Mouse (Mus musculus): ENCODE measurements at regions not wholly inside any gene's neighbourhood (a gene's known extent, or its start where the extent isn't known, plus 50 kb on each side); places are given as distances from the start of the nearest gene placed in this dataset.
A peak's percentile ranks its signal among the peaks of the same experiment; 100 is the strongest.

GRCm38 (mm10) chrX:12373670-12374069 is 213.5 kb upstream of the Bcor start:
- peak; percentile 7 to 33 for DNase-seq

GRCm38 (mm10) chrX:12375796-12376195 is 211.8 kb upstream of the Atp6ap2 start:
- DNase-seq: no peak

DNA sequence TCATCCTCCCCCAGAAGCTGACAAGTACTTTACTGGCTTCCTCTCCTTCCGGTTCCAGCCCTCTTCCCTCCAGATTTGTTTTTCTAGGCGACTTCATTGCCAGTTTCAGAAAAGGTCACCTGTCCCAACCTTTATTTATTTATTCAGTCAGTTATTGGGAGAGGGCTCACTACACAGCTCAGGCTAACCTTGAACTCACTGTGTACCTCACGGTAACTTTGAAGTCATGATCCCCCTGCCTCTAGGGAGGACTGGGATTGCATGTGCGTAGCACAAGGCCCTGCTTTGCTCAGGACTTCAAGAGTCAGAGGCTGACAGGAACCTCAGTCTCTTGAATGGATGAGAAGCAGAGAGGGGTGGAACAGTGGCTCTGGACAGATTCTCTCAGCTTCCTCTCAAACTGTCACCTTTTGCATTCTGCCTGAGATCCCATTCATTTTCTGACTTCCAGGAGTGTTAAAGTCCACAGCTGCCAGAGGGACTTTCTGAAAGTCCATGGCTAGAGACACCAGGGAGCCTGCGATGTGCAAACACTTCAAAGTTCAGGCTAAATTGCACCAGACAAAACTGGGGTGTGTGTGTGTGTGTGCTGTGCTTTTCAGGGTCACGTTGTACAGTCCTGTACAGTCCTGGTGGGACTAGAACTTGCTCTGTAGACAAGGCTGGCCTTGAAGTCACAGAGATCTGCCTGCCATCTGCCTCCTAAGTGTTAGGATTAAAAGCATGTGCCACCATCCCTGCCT is 211.2 kb upstream of the Atp6ap2 start:
- DNase-seq: no peak

GRCm38 (mm10) chrX:12377441-12377840 is 210.2 kb upstream of the Atp6ap2 start:
- DNase-seq: no peak

GRCm38 (mm10) chrX:12392145-12392825 is 195.3 kb upstream of the Atp6ap2 start:
- no peak for DNase-seq

GRCm38 (mm10) chrX:12409319-12409718 is 178.3 kb upstream of the Atp6ap2 start:
- no peak for DNase-seq

GRCm38 (mm10) chrX:12425566-12425965 is 162.0 kb upstream of the Atp6ap2 start:
- no peak for DNase-seq

GRCm38 (mm10) chrX:12426664-12427063 is 160.9 kb upstream of the Atp6ap2 start:
- no peak for DNase-seq

- DNase-seq: no peak
These were observed 155.3 kb upstream of the Atp6ap2 start for GRCm38 (mm10) chrX:12432289-12432688.

DNA sequence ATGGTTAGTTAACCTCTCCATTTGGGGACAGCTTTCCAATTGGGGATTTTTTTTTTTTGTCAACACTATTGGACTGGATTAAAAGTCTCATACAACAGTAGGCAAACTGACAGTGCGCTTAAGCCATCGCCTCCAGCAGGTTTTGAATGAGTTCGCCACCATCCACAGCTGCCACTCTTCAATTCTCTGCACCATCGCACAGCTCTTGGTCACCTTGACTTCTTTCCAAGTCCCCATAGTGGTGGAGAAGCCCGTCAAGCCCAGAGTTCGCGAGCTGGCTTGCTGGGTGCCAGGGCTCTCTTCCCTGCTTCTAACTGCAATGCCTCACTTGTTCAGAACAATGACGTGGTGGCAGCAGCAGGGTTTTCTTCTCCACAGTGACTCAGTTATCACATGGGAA is 151.9 kb upstream of the Atp6ap2 start:
- DNase-seq: no peak

- DNase-seq: peak in 1 of 2 experiments; percentile 19
These were observed 151.5 kb upstream of the Atp6ap2 start for GRCm38 (mm10) chrX:12436106-12436505.

DNA sequence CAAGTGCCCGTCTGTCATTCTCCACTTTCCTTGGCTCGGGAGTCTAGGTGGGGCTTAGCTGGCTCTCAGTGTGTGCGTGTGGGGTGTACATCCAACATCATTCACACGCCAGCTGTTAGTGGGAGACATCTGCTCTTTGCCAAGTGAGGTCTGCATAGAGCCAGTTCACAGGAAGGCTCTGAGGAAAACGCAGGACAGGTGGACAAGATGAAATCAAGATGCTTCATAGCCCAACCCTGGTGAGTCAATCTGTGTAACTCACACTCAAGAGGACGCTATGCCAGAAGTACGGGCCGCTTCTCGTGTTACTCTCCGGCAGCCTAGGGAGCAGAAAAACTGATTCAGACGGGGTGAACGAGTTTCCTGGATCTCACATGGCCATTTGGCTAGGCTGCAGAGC is 148.2 kb upstream of the Atp6ap2 start:
- DNase-seq: no peak

GRCm38 (mm10) chrX:12443794-12444193 is 143.8 kb upstream of the Atp6ap2 start:
- no peak for DNase-seq

DNA sequence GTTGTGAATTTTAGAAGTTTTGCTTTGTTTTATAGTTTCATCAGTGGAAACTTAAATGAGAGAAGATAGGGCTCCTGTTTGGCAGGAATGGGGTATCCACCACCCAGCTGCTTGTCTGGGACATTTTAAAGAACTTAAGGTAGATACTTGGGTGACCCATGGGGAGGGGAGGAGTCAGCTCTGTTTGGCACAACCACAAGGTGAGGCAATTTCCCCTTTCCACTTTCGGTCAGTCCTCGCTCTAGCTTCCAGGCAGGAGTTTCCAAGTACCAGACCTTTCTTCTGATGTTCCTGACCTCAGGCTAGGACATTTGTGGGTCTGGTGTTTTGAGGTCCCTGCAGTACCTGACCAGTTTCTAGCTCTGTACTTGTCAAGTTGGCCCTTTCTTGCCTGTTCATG is 142.5 kb upstream of the Atp6ap2 start:
- DNase-seq: no peak

DNA sequence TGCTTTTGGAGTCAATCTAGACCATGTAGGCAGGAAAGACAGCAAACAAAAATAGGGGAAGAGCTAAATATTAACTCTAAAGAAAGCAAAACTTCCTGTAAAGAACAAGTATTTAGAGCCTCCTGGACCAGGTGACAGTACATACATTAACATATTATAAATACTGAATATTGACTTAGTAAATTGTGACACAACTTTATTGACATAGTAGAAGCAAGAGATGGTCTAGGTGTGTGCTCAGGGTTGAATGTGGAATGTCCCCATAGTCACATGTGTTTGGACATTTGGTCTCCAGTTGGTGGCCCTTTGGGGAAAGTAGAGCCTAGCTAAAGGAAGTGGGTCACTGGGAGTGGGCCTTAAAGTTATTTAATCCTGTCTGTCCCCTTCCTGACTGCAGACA is 139.6 kb upstream of the Atp6ap2 start:
- DNase-seq: no peak

DNA sequence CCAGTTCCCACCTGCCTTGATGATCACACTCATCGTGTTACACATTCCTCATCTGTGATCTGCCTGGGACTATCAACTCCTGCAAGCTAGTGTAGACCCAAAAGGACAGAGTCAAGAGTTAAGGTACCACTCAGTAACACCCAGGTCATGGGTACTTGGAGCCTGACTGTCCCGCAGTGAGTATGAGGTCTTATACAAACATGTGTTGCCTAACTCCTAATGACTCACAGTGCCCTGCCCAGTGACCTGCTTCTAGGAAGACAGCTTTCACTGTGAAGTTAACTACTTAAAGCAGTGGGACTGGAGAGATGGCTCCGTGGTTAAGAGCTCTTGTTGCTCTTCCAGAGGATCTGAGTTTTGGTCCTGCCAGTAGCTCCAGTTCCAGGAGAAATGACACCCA is 137.9 kb upstream of the Atp6ap2 start:
- no peak for DNase-seq

GRCm38 (mm10) chrX:12452979-12453769 is 134.4 kb upstream of the Atp6ap2 start:
- no peak for DNase-seq

- DNase-seq: no peak
These were observed 125.9 kb upstream of the Atp6ap2 start for GRCm38 (mm10) chrX:12461657-12462056.

DNA sequence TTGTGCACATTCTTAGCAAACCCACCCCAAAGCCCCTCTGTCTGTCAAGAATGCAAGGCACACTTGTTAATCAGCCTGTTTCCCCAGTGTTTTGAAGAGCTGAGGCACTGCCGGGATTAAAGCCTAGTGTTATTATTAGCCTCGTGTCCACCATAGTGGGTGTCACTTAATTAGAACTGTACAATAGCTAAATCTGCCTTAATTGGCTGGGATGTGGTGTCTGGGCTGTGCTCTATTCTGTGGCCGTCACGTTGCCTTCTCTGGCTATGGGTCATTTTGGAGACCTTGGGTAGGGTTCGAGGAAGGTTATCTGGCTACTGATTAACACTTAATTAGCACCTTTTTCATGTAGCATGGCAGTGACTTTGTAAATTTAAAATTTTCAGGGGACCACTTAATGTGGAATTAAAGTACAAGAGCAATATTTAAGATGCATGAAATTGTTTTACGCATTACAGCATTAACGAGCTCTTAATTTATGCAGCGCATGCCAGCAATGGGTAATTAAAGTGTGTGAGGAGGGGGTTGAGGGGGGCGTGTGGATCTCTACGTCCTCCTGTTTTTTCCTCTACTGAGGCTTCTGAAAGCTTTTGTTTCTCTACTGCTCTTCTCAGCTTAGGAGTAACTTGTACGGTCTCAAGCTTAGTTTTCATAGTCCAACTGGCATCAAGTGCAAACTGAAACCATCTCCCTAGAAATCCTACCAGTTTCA is 124.5 kb upstream of the Atp6ap2 start:
- no peak for DNase-seq

- DNase-seq: no peak
These were observed 121.3 kb upstream of the Atp6ap2 start for GRCm38 (mm10) chrX:12466312-12466711.

GRCm38 (mm10) chrX:12466897-12467296 is 120.7 kb upstream of the Atp6ap2 start:
- DNase-seq: no peak

DNA sequence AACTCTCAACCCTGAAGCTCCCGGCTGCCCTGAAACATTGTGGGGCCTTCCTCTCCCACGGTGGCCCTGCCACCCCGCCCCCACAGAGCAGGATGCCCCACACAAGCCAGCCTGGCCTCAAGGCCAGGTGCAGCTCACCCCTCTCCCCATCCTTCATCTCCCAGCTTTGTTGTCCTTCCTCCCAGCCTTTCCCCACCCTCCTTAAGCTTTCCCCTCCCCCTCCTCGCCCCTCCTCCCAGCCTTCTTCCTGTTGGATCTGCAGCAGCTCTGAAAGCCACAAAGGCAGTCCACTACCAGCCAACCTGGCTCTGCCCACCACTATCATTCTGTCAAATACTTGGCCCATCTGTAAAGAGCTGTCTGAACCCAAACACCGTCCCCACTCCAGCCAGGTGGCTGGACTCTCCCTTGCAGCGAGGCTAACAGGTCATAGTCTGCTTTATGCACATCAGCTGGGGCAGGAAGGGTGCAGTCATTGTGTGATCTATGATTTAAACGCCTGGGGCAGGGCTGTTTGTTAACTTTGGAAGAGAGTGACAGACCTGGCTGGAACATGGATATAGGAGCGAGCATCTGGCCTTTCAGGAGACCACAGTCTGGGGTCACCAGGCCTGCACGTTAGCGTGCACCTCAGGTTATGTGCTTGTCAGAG is 119.9 kb upstream of the Atp6ap2 start:
- no peak for DNase-seq

GRCm38 (mm10) chrX:12472296-12472695 is 115.3 kb upstream of the Atp6ap2 start:
- no peak for DNase-seq
